In genomic region chr4:33030264-33031194, GRCm38 (mm10) we compare ENCODE assay signal across 8 mouse cellular contexts. TPM values are rescaled to one million over a fixed set of nuclear protein-coding genes. Genes with fewer than 3 reads are reported as not detected.
DNase-seq lines count a peak whose midpoint lies in the region; ATAC-seq and TF ChIP-seq lines count a peak whose summit lies in the region.

No protein-coding gene starts in this region.

- H3K27ac ChIP-seq in gastrocnemius, adult 2 months = peak overlapping the region; percentile 99
- H3K27ac ChIP-seq in CH12.LX (ENCODE audit: insufficient read depth, low read depth) = peak overlapping the region; percentile 85
- H3K27ac ChIP-seq in forebrain, embryonic 12.5 days = peak overlapping the region; percentile 97
- peak overlapping the region; percentile 94 for H3K27ac ChIP-seq in intestine, embryonic 14.5 days (ENCODE audit: low read depth)

- in situ Hi-C loops in CH12.LX (cut with MboI; ENCODE audit: low pct_ligation_motif_present, low pct_unique_long_range_greater_than_20kb, low sequenced_read_pairs) = loop anchor here (10.0 kb wide), 1 partner anchor 264 kb away; the partner anchor contains the start of gene Pnrc1

- TF ChIP-seq EP300 in CH12.LX (IDR thresholded peaks at IDR 0.05; ENCODE audit: low read length) = no peak

- dilution Hi-C loops in CH12.LX (cut with MboI; ENCODE audit: extremely low pct_ligation_motif_present, extremely low pct_unique_long_range_greater_than_20kb, low sequenced_read_pairs) = no loop called here

- H3K4me1 ChIP-seq in CH12.LX (ENCODE audit: control insufficient read depth in 1 of 2, insufficient read depth in 2 of 2) = peaks cover 13 to 43% of the 10 kb centered on the region in 2 experiments
- H3K4me1 ChIP-seq in forebrain, embryonic 12.5 days = peaks cover 26% of the 10 kb centered on the region
- peaks cover 22% of the 10 kb centered on the region for H3K4me1 ChIP-seq in intestine, embryonic 14.5 days (replicated peaks; ENCODE audit: control insufficient read depth, insufficient read depth, low read length)

- no peak for TF ChIP-seq RAD21 in CH12.LX (IDR thresholded peaks at IDR 0.05; ENCODE audit: low read depth, low read length)

- no peaks in the 10 kb centered on the region for H3K27me3 ChIP-seq in CH12.LX (replicated peaks)
- no peaks in the 10 kb centered on the region for H3K27me3 ChIP-seq in forebrain, embryonic 12.5 days
- no peaks in the 10 kb centered on the region for H3K27me3 ChIP-seq in intestine, embryonic 14.5 days (replicated peaks; ENCODE audit: control insufficient read depth, insufficient read depth, low read length)

- no peak for TF ChIP-seq POLR2A in CH12.LX (IDR thresholded peaks at IDR 0.05; ENCODE audit: low read depth, low read length)

- 1% methylated on average over 55 of the region's 55 CpGs for WGBS in forebrain, embryonic 12.5 days
- 3% methylated on average over 55 of the region's 55 CpGs for WGBS in intestine, embryonic 14.5 days

- peaks cover 56% of the 10 kb centered on the region for H3K79me2 ChIP-seq in CH12.LX (replicated peaks; ENCODE audit: control insufficient read depth, extremely low read depth, insufficient read depth, poor library complexity, severe bottlenecking)

- intact Hi-C loops in gastrocnemius, adult 2 months (cut with DNase I) = loop anchor here (2.0 to 10.0 kb wide), 4 partner anchors 28 to 1524 kb away; partner anchors contain the start of gene Akirin2

- peak; percentile 37 for DNase-seq in gastrocnemius, adult 2 months
- no peak for DNase-seq in gastrocnemius, adult 18-20 months (ENCODE audit: low spot score)
- peak; percentile 40 for DNase-seq in CH12.LX (ENCODE audit: extremely low read depth)
- DNase-seq in c-Kit-positive CD71-positive TER-119-positive erythroid progenitor cells, embryonic 14.5 days (ENCODE audit: low spot score) = peak; percentile 42
- peak; percentile 88 for DNase-seq in intestine, embryonic 14.5 days (ENCODE audit: low spot score)
- peak; percentile 21 for DNase-seq in lung, postnatal 25 days (ENCODE audit: low spot score)
- peak; percentile 46 for DNase-seq in retina, postnatal 7 days (ENCODE audit: low read depth, low spot score)

- peak overlapping the region; percentile 90 for H3K4me3 ChIP-seq in gastrocnemius, adult 2 months
- peak overlapping the region; percentile 92 to 97 (median 96) for H3K4me3 ChIP-seq in CH12.LX (replicated peaks in 1 of 3; ENCODE audit: low read depth in 2 of 3, low read length in 2 of 3, poor library complexity in 1 of 3)
- H3K4me3 ChIP-seq in forebrain, embryonic 12.5 days (replicated peaks) = peak overlapping the region; percentile 88
- peak overlapping the region; percentile 84 for H3K4me3 ChIP-seq in intestine, embryonic 14.5 days (ENCODE audit: low read depth, low read length)

- peak overlapping the region; percentile 77 for H3K4me2 ChIP-seq in CH12.LX (ENCODE audit: insufficient read depth, low read depth, poor library complexity, severe bottlenecking)
- peak overlapping the region; percentile 65 for H3K4me2 ChIP-seq in forebrain, embryonic 12.5 days
- peak overlapping the region; percentile 74 for H3K4me2 ChIP-seq in intestine, embryonic 14.5 days (ENCODE audit: low read length)

- peak overlapping the region; percentile 99 for H3K9ac ChIP-seq in CH12.LX (ENCODE audit: insufficient read depth, low read depth)
- H3K9ac ChIP-seq in forebrain, embryonic 12.5 days = peak overlapping the region; percentile 93
- peak overlapping the region; percentile 93 for H3K9ac ChIP-seq in intestine, embryonic 14.5 days (ENCODE audit: low read length)

- peaks cover 7% of the 10 kb centered on the region for H3K9me3 ChIP-seq in CH12.LX (replicated peaks; ENCODE audit: low read length)
- no peaks in the 10 kb centered on the region for H3K9me3 ChIP-seq in forebrain, embryonic 12.5 days
- H3K9me3 ChIP-seq in intestine, embryonic 14.5 days (ENCODE audit: control insufficient read depth, low read length) = no peaks in the 10 kb centered on the region

- peak; percentile 84 for ATAC-seq in forebrain, embryonic 12.5 days (ENCODE audit: low FRiP score)
- ATAC-seq in intestine, embryonic 14.5 days (replicated peaks; ENCODE audit: low FRiP score, low TSS enrichment, low read depth) = peak; percentile 73

- peaks cover 20 to 43% of the 10 kb centered on the region in 2 experiments for H3K36me3 ChIP-seq in CH12.LX (replicated peaks in 1 of 2; ENCODE audit: control insufficient read depth in 1 of 2, insufficient read depth in 1 of 2, low read length in 1 of 2)
- H3K36me3 ChIP-seq in forebrain, embryonic 12.5 days (replicated peaks) = peaks cover 4% of the 10 kb centered on the region; the same call in 1 of the 2 replicates
- H3K36me3 ChIP-seq in intestine, embryonic 14.5 days (ENCODE audit: control insufficient read depth, insufficient read depth, low read length) = peaks cover 9% of the 10 kb centered on the region

- no peak for TF ChIP-seq CTCF in gastrocnemius, adult 2 months (IDR thresholded peaks at IDR 0.05)
- no peak for TF ChIP-seq CTCF in CH12.LX (conservative IDR thresholded peaks at IDR 0.05 in 1 of 2, IDR thresholded peaks at IDR 0.05 in 1 of 2; ENCODE audit: low read depth in 2 of 2, low read length in 2 of 2)

TF ChIP-seq in CH12.LX, 34 proteins besides CTCF, POLR2A, EP300 and RAD21:
- TF ChIP-seq NELFE (IDR thresholded peaks at IDR 0.05; ENCODE audit: low read depth, low read length) = no peak
- peak; percentile 37; the same call in 1 of the 2 replicates for TF ChIP-seq MXI1 (IDR thresholded peaks at IDR 0.05; ENCODE audit: low read depth, low read length)
- TF ChIP-seq ZMIZ1 (IDR thresholded peaks at IDR 0.05; ENCODE audit: low read depth, low read length) = no peak
- TF ChIP-seq ELF1 (IDR thresholded peaks at IDR 0.05; ENCODE audit: low read depth, low read length) = no peak
- TF ChIP-seq USF1 (IDR thresholded peaks at IDR 0.05; ENCODE audit: low read depth, low read length) = no peak
- 0 out of 2 replicates have a peak, but pooled peaks have one; percentile 9 for TF ChIP-seq MEF2A (IDR thresholded peaks at IDR 0.05; ENCODE audit: borderline replicate concordance, low read depth, low read length)
- peak; percentile 8; the same call in 1 of the 2 replicates for TF ChIP-seq HCFC1 (IDR thresholded peaks at IDR 0.05; ENCODE audit: low read depth, low read length)
- no peak for TF ChIP-seq JUND (conservative IDR thresholded peaks at IDR 0.05; ENCODE audit: low read depth, low read length)
- TF ChIP-seq JUN (IDR thresholded peaks at IDR 0.05; ENCODE audit: insufficient read depth, low read depth, low read length) = no peak
- no peak for TF ChIP-seq NRF1 (IDR thresholded peaks at IDR 0.05; ENCODE audit: low read depth, low read length)
- TF ChIP-seq POLR2AphosphoS2 (IDR thresholded peaks at IDR 0.05; ENCODE audit: low read depth, low read length) = 0 out of 2 replicates have a peak, but pooled peaks have one; percentile 33
- TF ChIP-seq SIN3A (IDR thresholded peaks at IDR 0.05; ENCODE audit: low read length) = peak; percentile 71
- 0 out of 2 replicates have a peak, but pooled peaks have one; percentile 22 for TF ChIP-seq IRF4 (IDR thresholded peaks at IDR 0.05; ENCODE audit: low read depth, low read length)
- 0 out of 2 replicates have a peak, but pooled peaks have one; percentile 49 for TF ChIP-seq TBP (conservative IDR thresholded peaks at IDR 0.05; ENCODE audit: low read depth, low read length)
- peak; percentile 59; the same call in 1 of the 2 replicates for TF ChIP-seq MYC (IDR thresholded peaks at IDR 0.05; ENCODE audit: low read depth, low read length)
- TF ChIP-seq CHD1 (IDR thresholded peaks at IDR 0.05; ENCODE audit: low read depth, low read length) = peak; percentile 89; the same call in 1 of the 2 replicates
- TF ChIP-seq USF2 (conservative IDR thresholded peaks at IDR 0.05; ENCODE audit: low read depth, low read length) = no peak
- TF ChIP-seq E2F4 (IDR thresholded peaks at IDR 0.05; ENCODE audit: insufficient replicate concordance, low read depth, low read length) = no peak

RNA-seq across cellular contexts. Expression of gene Ube2j1, which starts 0.7 kb away (rescaled TPM):
- total RNA-seq in gastrocnemius, adult 2 months (2021) = 10 to 100 TPM; 50.5 to 54.7 TPM
- 10 to 100 TPM; 47.3 to 49.3 TPM for total RNA-seq in gastrocnemius, adult 18-20 months (2021)
- total RNA-seq in CH12.LX (2012; rRNA removed) (64.3 and 70.0 TPM in 2 replicates), CH12.LX (2014; rRNA removed) (122 and 131 TPM in 2 replicates)
- polyA plus RNA-seq in CH12.LX (2012; ENCODE audit: insufficient read length, low read depth) = 93.0 and 103 TPM in 2 replicates
- polyA plus RNA-seq in forebrain, embryonic 12.5 days (2016; fragmentation: Nextera tagmentation; extraction: Ambion mirVana) = 50.5 and 51.9 TPM in 2 replicates
- polyA plus RNA-seq in intestine, embryonic 14.5 days (2014; fragmentation: Nextera tagmentation; extraction: Ambion mirVana) = 39.7 and 45.2 TPM in 2 replicates

RNA-seq across cellular contexts. Expression of gene Gabrr2, which starts 32.3 kb away (rescaled TPM):
- 1 to 10 TPM; 2.8 to 4.7 TPM for total RNA-seq in gastrocnemius, adult 2 months (2021)
- total RNA-seq in gastrocnemius, adult 18-20 months (2021) = 1 to 10 TPM; 1.8 to 1.9 TPM
- total RNA-seq in CH12.LX (2012; rRNA removed) = 0.17 and 0.42 TPM in 2 replicates
- total RNA-seq in CH12.LX (2014; rRNA removed) = not detected in 2 replicates
- polyA plus RNA-seq in CH12.LX (2012; ENCODE audit: insufficient read length, low read depth) = 0.31 and 0.59 TPM in 2 replicates
- 0.32 and 0.55 TPM in 2 replicates for polyA plus RNA-seq in forebrain, embryonic 12.5 days (2016; fragmentation: Nextera tagmentation; extraction: Ambion mirVana)
- polyA plus RNA-seq in intestine, embryonic 14.5 days (2014; fragmentation: Nextera tagmentation; extraction: Ambion mirVana) = 0.09 and 0.17 TPM in 2 replicates

RNA-seq across cellular contexts. Expression of gene Rragd, which starts 47.7 kb away (rescaled TPM):
- total RNA-seq in gastrocnemius, adult 2 months (2021) = 100 to 1,000 TPM; 174 to 204 TPM
- 100 to 1,000 TPM; 174 to 189 TPM for total RNA-seq in gastrocnemius, adult 18-20 months (2021)
- 0.76 and 1.4 TPM in 2 replicates for total RNA-seq in CH12.LX (2012; rRNA removed)
- total RNA-seq in CH12.LX (2014; rRNA removed) = 0.46 and 0.49 TPM in 2 replicates
- 0.82 and 1.1 TPM in 2 replicates for polyA plus RNA-seq in CH12.LX (2012; ENCODE audit: insufficient read length, low read depth)
- polyA plus RNA-seq in forebrain, embryonic 12.5 days (2016; fragmentation: Nextera tagmentation; extraction: Ambion mirVana) = 31.2 and 31.8 TPM in 2 replicates
- polyA plus RNA-seq in intestine, embryonic 14.5 days (2014; fragmentation: Nextera tagmentation; extraction: Ambion mirVana) = 10.0 and 14.5 TPM in 2 replicates

Comparison
In these comparisons a context has a peak if more than half of its experiments do, and no peak if none do; other contexts are left out.
1. RNA of gene Rragd, which starts 47.7 kb away (total RNA-seq): 174 to 204 TPM in gastrocnemius, adult 2 months and 174 to 189 TPM in gastrocnemius, adult 18-20 months; 0.46 to 1.4 TPM in CH12.LX; every median in the first group is over 10 times any median in the second.
2. Peak in every context shown above with its lines, with median percentiles within 50 percentile points of each other: H3K27ac ChIP-seq, H3K4me3 ChIP-seq, H3K4me2 ChIP-seq and H3K9ac ChIP-seq.